Mouse (Mus musculus): ENCODE measurements around the gene Amot.

The Amot gene

GRCm38 (mm10) chrX:145504717-145505415, at the start of gene Amot:
Amot (minus strand) TSS chrX:145505181.
- DNase-seq: peak; percentile 78

GRCm38 (mm10) chrX:145545060-145545459, 40.1 kb upstream of the Amot start:
- no peak for DNase-seq

- DNase-seq: no peak
Observed at GRCm38 (mm10) chrX:145543602-145544490, 38.9 kb upstream of the Amot start.

- DNase-seq: no peak
Observed at GRCm38 (mm10) chrX:145541050-145541449, 36.1 kb upstream of the Amot start.

- no peak for DNase-seq
Observed at GRCm38 (mm10) chrX:145540321-145540720, 35.3 kb upstream of the Amot start.

- no peak for DNase-seq
Observed at GRCm38 (mm10) chrX:145529602-145530001, 24.6 kb upstream of the Amot start.

GRCm38 (mm10) chrX:145516322-145517066, 11.5 kb upstream of the Amot start:
- DNase-seq: no peak

- DNase-seq: no peak
Observed at GRCm38 (mm10) chrX:145515498-145516158, 10.6 kb upstream of the Amot start.

- DNase-seq: no peak
Observed at GRCm38 (mm10) chrX:145510675-145511074, 5.7 kb upstream of the Amot start.

GRCm38 (mm10) chrX:145505457-145506201, 648 bp upstream of the Amot start:
- peak; percentile 23 for DNase-seq

- DNase-seq: no peak
Observed at GRCm38 (mm10) chrX:145501666-145502355, 3.2 kb downstream of the Amot start.

GRCm38 (mm10) chrX:145499101-145499500, 5.9 kb downstream of the Amot start:
- no peak for DNase-seq

GRCm38 (mm10) chrX:145498691-145499090, 6.3 kb downstream of the Amot start:
- no peak for DNase-seq

- DNase-seq: no peak
Observed at GRCm38 (mm10) chrX:145497486-145497885, 7.5 kb downstream of the Amot start.

- DNase-seq: no peak
Observed at GRCm38 (mm10) chrX:145495381-145495780, 9.6 kb downstream of the Amot start.

GRCm38 (mm10) chrX:145490821-145491220, 14.2 kb downstream of the Amot start:
- DNase-seq: no peak

GRCm38 (mm10) chrX:145490417-145490816, 14.6 kb downstream of the Amot start:
- DNase-seq: no peak

GRCm38 (mm10) chrX:145489950-145490349, 15.0 kb downstream of the Amot start:
- DNase-seq: no peak

- no peak for DNase-seq
Observed at GRCm38 (mm10) chrX:145485495-145485894, 19.5 kb downstream of the Amot start.

- DNase-seq: no peak
Observed at GRCm38 (mm10) chrX:145483486-145484055, 21.4 kb downstream of the Amot start.

- DNase-seq: no peak
Observed at GRCm38 (mm10) chrX:145482383-145482782, 22.6 kb downstream of the Amot start.
